ENCODE assay signal across 7 mouse cellular contexts in genomic region chr9:69453066-69453900, GRCm38 (mm10). TPM values are rescaled to one million over a fixed set of nuclear protein-coding genes. Genes with fewer than 3 reads are reported as not detected.
A peak's percentile ranks its signal among the peaks of the same experiment; 100 is the strongest.
DNase-seq lines count a peak whose midpoint lies in the region; ATAC-seq lines count a peak whose summit lies in the region.

Anxa2 (plus strand) TSS chr9:69453620.

- intact Hi-C loops in left cerebral cortex, postnatal 36 days (cut with DNase I): no loop called here

- no peaks in the 10 kb centered on the region for H3K9me3 ChIP-seq in hindbrain, embryonic 16.5 days (ENCODE audit: control insufficient read depth, low read length)

- H3K9ac ChIP-seq in hindbrain, embryonic 16.5 days (ENCODE audit: low read depth, low read length): peak within 1 kb of the TSS; percentile 70

- H3K4me1 ChIP-seq in hindbrain, embryonic 16.5 days (ENCODE audit: control insufficient read depth, insufficient read depth, low read depth, low read length): peaks cover 12% of the 10 kb centered on the region

- peak; percentile 87 for ATAC-seq in hindbrain, embryonic 16.5 days

- H3K27ac ChIP-seq in hindbrain, embryonic 16.5 days (ENCODE audit: low read depth, low read length): peak within 1 kb of the TSS; percentile 79

- H3K27me3 ChIP-seq in hindbrain, embryonic 16.5 days (replicated peaks; ENCODE audit: control insufficient read depth, insufficient read depth, low read length): peaks cover 8% of the 10 kb centered on the region; the same call in 1 of the 2 replicates

- peak within 1 kb of the TSS; percentile 79 for H3K4me2 ChIP-seq in hindbrain, embryonic 16.5 days (ENCODE audit: low read length)

- H3K4me3 ChIP-seq in hindbrain, embryonic 16.5 days (ENCODE audit: low read length): peak within 1 kb of the TSS; percentile 47

- no peaks in the 10 kb centered on the region for H3K36me3 ChIP-seq in hindbrain, embryonic 16.5 days (ENCODE audit: control insufficient read depth, insufficient read depth, low read length)

- peak; percentile 96 for DNase-seq in NIH3T3 (ENCODE audit: low read depth)
- peak; percentile 34 for DNase-seq in c-Kit-positive CD71-positive TER-119-positive erythroid progenitor cells, embryonic 14.5 days (ENCODE audit: low spot score)
- DNase-seq in gastrocnemius, adult 8-10 months (ENCODE audit: low spot score in 2 of 2): peak; percentile 69 to 79
- DNase-seq in left cerebral cortex, postnatal 36 days (ENCODE audit: low spot score in 2 of 2): peak; percentile 24 to 42
- peak; percentile 78 for DNase-seq in mesoderm, embryonic 11.5 days (ENCODE audit: low read depth, low spot score)
- peak; percentile 24 for DNase-seq in right cerebral cortex, postnatal 25 days

- 11% methylated on average over 25 of the region's 37 CpGs for WGBS in hindbrain, embryonic 16.5 days

RNA-seq across cellular contexts. Expression of gene Anxa2, which starts in this region (rescaled TPM):
- total RNA-seq in gastrocnemius, adult 8-10 months (2022): 10 to 100 TPM; 17.3 to 34.2 (median 28.0) TPM
- polyA plus RNA-seq in hindbrain, embryonic 16.5 days (2015; fragmentation: Nextera tagmentation; extraction: Ambion mirVana): 153 and 199 TPM in 2 replicates
- total RNA-seq in left cerebral cortex, postnatal 36 days (2021): 10 to 100 TPM in 1 of 2 experiments, 1 to 10 TPM in 1; 9.5 to 14.3 TPM

Comparison
In these comparisons a context has a peak if more than half of its experiments do, and no peak if none do; other contexts are left out.
1. Peak in every context shown above with its lines: DNase-seq, ATAC-seq, H3K4me3 ChIP-seq and H3K27ac ChIP-seq.
2. DNase-seq: peak in every context shown above with its lines; median percentile 96 in NIH3T3; 78 in mesoderm, embryonic 11.5 days; 74 in gastrocnemius, adult 8-10 months; 34 in c-Kit-positive CD71-positive TER-119-positive erythroid progenitor cells, embryonic 14.5 days; 33 in left cerebral cortex, postnatal 36 days; 24 in right cerebral cortex, postnatal 25 days.